Mouse (Mus musculus) MEL-GATA-1-ER (cell line): ENCODE results near the gene Irf7.

ENCODE experiments used
- DNase-seq: peaks from one replicate; pipeline ENCODE4 v3.0.0-alpha.2; 2012; ENCODE audit warnings: low read depth; ENCODE audit errors: extremely low read depth

Gene Irf7

GRCm38 (mm10) chr7:141221249-141222125 is 44.8 kb downstream of the Irf7 start:
- peak; percentile 93 for DNase-seq

DNA sequence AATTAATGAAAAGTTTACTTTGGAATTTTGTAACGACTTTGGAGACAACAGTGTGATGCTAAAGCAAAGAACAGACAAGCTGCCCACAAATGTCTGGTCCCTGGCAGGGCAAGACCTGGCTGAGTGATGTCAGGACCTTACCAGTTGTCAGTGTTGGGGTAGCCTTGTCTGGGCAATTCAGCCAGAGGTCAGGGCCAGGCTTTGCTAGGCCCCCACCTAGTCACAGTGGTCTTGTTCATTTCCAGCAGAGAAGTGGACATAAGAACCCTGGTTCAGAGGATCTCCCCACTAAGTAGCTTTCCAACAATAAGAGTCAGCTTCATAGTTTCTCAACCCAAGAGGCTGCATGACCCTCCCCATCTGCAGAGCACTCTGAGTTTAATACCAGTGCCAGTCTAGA is 45.9 kb downstream of the Irf7 start:
- DNase-seq = no peak

DNA sequence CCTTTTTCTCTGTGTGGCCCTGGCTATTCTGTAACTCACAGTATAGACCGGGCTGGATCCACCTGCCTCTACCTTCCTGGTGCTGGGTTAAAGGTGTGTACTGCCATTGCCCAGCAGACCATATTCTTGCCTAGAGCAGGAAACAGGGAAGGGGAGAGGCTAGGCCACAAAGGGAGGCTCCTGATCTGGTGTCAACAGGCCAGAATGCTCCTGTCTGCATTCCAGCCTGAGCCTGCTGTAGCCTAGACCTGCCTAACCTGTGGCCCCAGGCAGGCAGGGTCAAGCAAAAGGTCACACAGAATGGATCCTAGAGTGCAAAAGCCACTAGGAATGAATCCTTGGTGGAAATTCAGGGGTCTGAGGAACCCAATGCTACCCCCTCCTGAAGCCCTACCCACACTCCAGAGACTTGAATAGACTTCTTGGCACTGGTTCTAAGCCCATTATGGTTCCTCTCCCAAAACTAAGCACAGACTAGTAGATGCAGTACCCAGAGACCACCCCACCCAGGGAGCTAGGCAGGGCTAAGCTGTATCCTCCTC is 46.7 kb downstream of the Irf7 start:
- DNase-seq = no peak

DNA sequence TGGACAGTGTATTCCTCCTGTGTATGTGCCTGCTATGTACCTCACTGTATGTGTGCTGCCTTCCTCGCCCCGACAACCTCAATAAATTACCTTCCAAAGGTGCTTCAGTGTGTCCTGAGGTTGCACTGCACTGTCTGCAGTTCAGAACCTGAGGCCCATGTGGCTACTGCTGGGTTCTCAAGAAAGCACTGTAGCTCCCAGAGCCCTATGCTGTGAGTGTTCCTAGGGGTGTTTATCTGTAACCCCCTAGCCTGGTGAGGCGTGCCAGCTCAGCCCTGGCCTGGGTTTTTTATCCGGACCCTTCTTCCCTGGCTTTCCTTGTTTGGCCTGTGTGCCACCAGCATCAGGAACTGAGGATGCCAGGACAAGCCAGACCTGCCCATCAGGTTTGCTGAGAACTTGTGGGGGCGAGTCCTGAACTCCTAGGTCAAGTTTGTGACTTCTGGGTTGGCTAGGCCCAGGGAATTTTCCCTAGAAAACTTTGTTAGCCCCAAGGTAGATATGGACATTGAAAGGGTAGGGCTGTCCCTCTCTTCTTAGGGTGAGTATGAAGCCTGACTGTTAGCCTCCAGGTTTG is 47.6 kb downstream of the Irf7 start:
- no peak for DNase-seq

DNA sequence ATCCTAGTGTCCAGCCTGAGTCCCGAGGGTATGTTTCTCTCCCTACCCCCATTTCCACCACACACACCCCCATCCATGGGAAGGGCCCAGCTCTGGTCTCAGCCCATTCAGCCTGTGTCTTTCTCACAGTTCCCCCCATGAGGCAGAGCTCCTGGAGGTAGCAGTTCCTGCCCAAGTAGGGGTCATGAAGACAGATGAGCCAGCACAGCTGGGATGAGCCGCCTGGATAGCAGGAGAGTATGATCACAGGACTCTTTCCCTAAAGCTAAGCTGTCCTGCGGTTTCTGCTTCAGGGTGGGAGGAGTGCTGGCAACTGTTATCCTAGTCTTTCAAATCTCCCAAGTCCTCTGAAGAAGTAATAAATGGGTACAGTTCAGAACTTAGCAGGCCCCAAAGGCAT is 48.1 kb downstream of the Irf7 start:
- DNase-seq = no peak

GRCm38 (mm10) chr7:141217343-141218013 is 48.8 kb downstream of the Irf7 start:
- no peak for DNase-seq

GRCm38 (mm10) chr7:141216894-141217293 is 49.4 kb downstream of the Irf7 start:
- DNase-seq = no peak

GRCm38 (mm10) chr7:141215880-141216733 is 50.2 kb downstream of the Irf7 start:
- DNase-seq = no peak

- peak; percentile 84 for DNase-seq
These were observed 51.0 kb downstream of the Irf7 start, which contains the start of gene Rassf7 for GRCm38 (mm10) chr7:141215101-141215879. Gene Rassf7 (plus strand): TSS chr7:141215860.

- no peak for DNase-seq
These were observed 52.0 kb downstream of the Irf7 start for GRCm38 (mm10) chr7:141214310-141214709.

- DNase-seq = no peak
These were observed 52.6 kb downstream of the Irf7 start, which contains the start of gene Lmntd2 for GRCm38 (mm10) chr7:141213605-141214235. Gene Lmntd2 (minus strand): TSS chr7:141214080.

- no peak for DNase-seq
These were observed 53.1 kb downstream of the Irf7 start for GRCm38 (mm10) chr7:141213133-141213532.
